Mouse (Mus musculus) WW6 (cell line): ENCODE data around the gene Dock10.

ENCODE experiments used
- DNase-seq: peaks from one replicate; pipeline ENCODE4 v3.0.0-alpha.2; 2013; ENCODE audit warnings: low read depth, low spot score

Dock10 gene

GRCm38 (mm10) chr1:80461348-80461747, 297.0 kb downstream of the Dock10 start, which contains the start of gene Gm45261:
Gene Gm45261 (minus strand): TSS chr1:80461448.
- DNase-seq: no peak

- no peak for DNase-seq
These were observed 298.4 kb downstream of the Dock10 start for GRCm38 (mm10) chr1:80459923-80460322.

- no peak for DNase-seq
These were observed 298.9 kb downstream of the Dock10 start for GRCm38 (mm10) chr1:80459477-80459876.

- no peak for DNase-seq
These were observed 304.4 kb downstream of the Dock10 start for GRCm38 (mm10) chr1:80453971-80454370.

GRCm38 (mm10) chr1:80451914-80452549, 306.3 kb downstream of the Dock10 start:
- no peak for DNase-seq
